Mouse (Mus musculus): Measurements from ENCODE around the gene Ssr3.

DNA sequence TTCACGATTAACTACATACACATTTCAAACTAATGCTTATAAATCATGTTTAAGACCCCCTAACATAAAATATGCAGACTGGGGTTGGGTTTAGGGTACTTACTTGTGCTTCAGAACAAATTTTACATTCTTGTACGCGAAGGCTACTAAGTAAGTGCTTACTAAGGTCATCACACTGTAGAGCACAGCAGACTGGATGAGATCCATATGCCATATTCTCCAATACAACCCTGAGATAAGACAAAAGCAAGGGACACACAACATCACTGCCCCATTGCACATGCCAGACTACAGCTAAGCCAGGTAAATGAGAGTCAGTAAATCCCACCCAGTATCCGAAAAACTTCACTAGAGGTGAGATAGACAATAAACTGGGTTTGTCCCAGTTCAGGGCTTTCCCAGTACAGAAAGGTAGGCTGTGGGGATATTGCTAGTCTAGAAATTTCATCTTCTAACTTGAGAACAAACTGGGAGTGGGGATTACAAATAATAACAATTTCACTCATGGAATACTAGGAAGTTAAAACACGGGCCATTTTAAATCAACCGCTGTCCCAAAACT is 1.1 kb downstream of the Ssr3 start:
- no peak for TF ChIP-seq CTCF (IDR thresholded peaks at IDR 0.05; ENCODE audit: extremely low read depth, insufficient read length, insufficient replicate concordance, low read depth, low read length)
- no peak for TF ChIP-seq POLR2A (IDR thresholded peaks at IDR 0.05; ENCODE audit: low read depth, low read length)

Data from small intestine, adult 2 months (tissue).